Mouse (Mus musculus) left cerebral cortex, adult 18-20 months (tissue): ENCODE results near the gene Plxnb1. TPM values are rescaled to one million over a fixed set of nuclear protein-coding genes. Genes with fewer than 3 reads are reported as not detected.
A peak's percentile ranks its signal among the peaks of the same experiment; 100 is the strongest.

Source experiments
- DNase-seq, 2 experiments: peaks; one replicate each; pipeline ENCODE4 v3.0.0; 2021 to 2022; ENCODE audit warnings: low spot score in 2 of 2, mixed read lengths in 1 of 2
- total RNA-seq, 2 experiments: library from RNA; stranded (reverse); gene quantifications; 2 replicates each; pipeline ENCODE4 v1.2.3; 2021

Gene Plxnb1
- total RNA-seq, 2 experiments from 2014 or later = 57.1 to 58.4 TPM

GRCm38 (mm10) chr9:109060184-109060897, 34.8 kb upstream of the Plxnb1 start:
- no peak for DNase-seq

- DNase-seq = no peak
Observed at GRCm38 (mm10) chr9:109060898-109061295, 34.3 kb upstream of the Plxnb1 start.

- no peak for DNase-seq
Observed at GRCm38 (mm10) chr9:109068095-109068735, 27.0 kb upstream of the Plxnb1 start.

GRCm38 (mm10) chr9:109073661-109074573, 21.3 kb upstream of the Plxnb1 start, which contains the start of gene Atrip:
TSS of gene Atrip (minus strand) at chr9:109074124.
- peak; percentile 95 to 97 for DNase-seq

- no peak for DNase-seq
Observed at GRCm38 (mm10) chr9:109080516-109080915, 14.7 kb upstream of the Plxnb1 start.

- DNase-seq = no peak
Observed at GRCm38 (mm10) chr9:109081749-109082123, 13.5 kb upstream of the Plxnb1 start.

- DNase-seq = peak; percentile 88 to 90
Observed at GRCm38 (mm10) chr9:109082124-109082800, 12.9 kb upstream of the Plxnb1 start, which contains the start of the genes Ccdc51 and Tma7. TSS of gene Ccdc51 (plus strand) at chr9:109082493. TSS of gene Tma7 (minus strand) at chr9:109082587.

- DNase-seq = no peak
Observed at GRCm38 (mm10) chr9:109084922-109085321, 10.3 kb upstream of the Plxnb1 start.

GRCm38 (mm10) chr9:109087987-109088386, 7.2 kb upstream of the Plxnb1 start:
- peak in 1 of 2 experiments; percentile 47 for DNase-seq

GRCm38 (mm10) chr9:109090446-109090845, 4.7 kb upstream of the Plxnb1 start:
- DNase-seq = no peak

GRCm38 (mm10) chr9:109091802-109092201, 3.4 kb upstream of the Plxnb1 start:
- DNase-seq = no peak

- no peak for DNase-seq
Observed at GRCm38 (mm10) chr9:109092799-109093198, 2.4 kb upstream of the Plxnb1 start.

- no peak for DNase-seq
Observed at GRCm38 (mm10) chr9:109093786-109094552, 1.2 kb upstream of the Plxnb1 start.

GRCm38 (mm10) chr9:109094553-109095136, 544 bp upstream of the Plxnb1 start:
- DNase-seq = no peak

GRCm38 (mm10) chr9:109096251-109096661, 1.1 kb downstream of the Plxnb1 start:
- no peak for DNase-seq

- DNase-seq = no peak
Observed at GRCm38 (mm10) chr9:109096856-109097255, 1.7 kb downstream of the Plxnb1 start.

- DNase-seq = no peak
Observed at GRCm38 (mm10) chr9:109097291-109097690, 2.1 kb downstream of the Plxnb1 start.

- peak; percentile 56 to 57 for DNase-seq
Observed at GRCm38 (mm10) chr9:109097831-109098230, 2.6 kb downstream of the Plxnb1 start.

GRCm38 (mm10) chr9:109098366-109098765, 3.2 kb downstream of the Plxnb1 start:
- no peak for DNase-seq

- DNase-seq = no peak
Observed at GRCm38 (mm10) chr9:109098969-109099368, 3.8 kb downstream of the Plxnb1 start.
